Mouse (Mus musculus): ENCODE data around the gene Peg10. TPM values are rescaled to one million over a fixed set of nuclear protein-coding genes. Genes with fewer than 3 reads are reported as not detected.

The Peg10 gene
- total and polyA plus RNA-seq, 2 experiments from 2014 or later = 0.42 to 6.5 TPM

- no peak overlapping the region for H3K27ac ChIP-seq (ENCODE audit: low read depth)
- WGBS = 48% methylated on average over 8 of the region's 8 CpGs
Measured at GRCm38 (mm10) chr6:4731675-4732074, 15.4 kb upstream of the Peg10 start.

DNA sequence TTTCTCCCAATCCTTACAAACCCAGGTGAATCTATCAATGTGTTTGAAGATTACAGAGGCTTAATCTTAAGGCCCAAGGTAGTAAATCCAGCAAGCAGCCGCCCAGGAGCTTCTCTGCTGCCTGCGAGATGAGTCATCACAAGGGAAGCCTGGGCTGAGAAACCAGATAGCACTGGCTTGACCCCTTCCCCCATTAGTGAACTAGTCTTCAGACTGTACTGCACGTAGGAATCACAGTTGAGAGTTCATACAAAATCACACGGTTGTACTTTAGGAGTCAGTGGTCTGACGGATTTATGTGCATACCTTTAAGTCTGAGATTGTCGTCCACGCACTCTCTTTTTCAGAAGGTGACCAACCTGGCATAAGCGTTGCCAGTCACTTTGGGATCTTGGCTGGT is 13.9 kb upstream of the Peg10 start:
- WGBS = 44% methylated on average over 8 of the region's 8 CpGs
- Histone ChIP-seq H3K27me3 (ENCODE audit: control insufficient read depth, insufficient read depth, low read length) (no peaks in the 10 kb centered on the region), H3K9ac (replicated peaks; ENCODE audit: low read depth, low read length) (no peak overlapping the region), H3K4me2 (ENCODE audit: low read depth, low read length) (no peak overlapping the region), H3K4me1 (ENCODE audit: control insufficient read depth, insufficient read depth) (peaks cover 8% of the 10 kb centered on the region), H3K36me3 (replicated peaks; ENCODE audit: control insufficient read depth, insufficient read depth, low read length) (no peaks in the 10 kb centered on the region), H3K9me3 (replicated peaks; ENCODE audit: control insufficient read depth, low read length) (no peaks in the 10 kb centered on the region), H3K4me3 (ENCODE audit: low read depth, low read length) (no peak overlapping the region), H3K27ac (ENCODE audit: low read depth) (no peak overlapping the region)
- ATAC-seq (ENCODE audit: insufficient read depth, low read depth) (no peak), DNase-seq (ENCODE audit: low spot score) (peak; percentile 48)
- no peak for TF ChIP-seq EP300 (IDR thresholded peaks at IDR 0.05; ENCODE audit: low read depth)
- TF ChIP-seq CTCF (IDR thresholded peaks at IDR 0.05; ENCODE audit: low read depth) = no peak

More at GRCm38 (mm10) chr6:4731675-4732074, 15.4 kb upstream of the Peg10 start:
- Histone ChIP-seq H3K27me3 (ENCODE audit: control insufficient read depth, insufficient read depth, low read length) (no peaks in the 10 kb centered on the region), H3K9me3 (replicated peaks; ENCODE audit: control insufficient read depth, low read length) (no peaks in the 10 kb centered on the region), H3K9ac (replicated peaks; ENCODE audit: low read depth, low read length) (no peak overlapping the region), H3K4me2 (ENCODE audit: low read depth, low read length) (no peak overlapping the region), H3K4me3 (ENCODE audit: low read depth, low read length) (no peak overlapping the region), H3K36me3 (replicated peaks; ENCODE audit: control insufficient read depth, insufficient read depth, low read length) (no peaks in the 10 kb centered on the region), H3K4me1 (ENCODE audit: control insufficient read depth, insufficient read depth) (0 out of 2 replicates have a peak, but pooled peaks cover 4% of the 10 kb centered on the region)
- DNase-seq (ENCODE audit: low spot score) = no peak
- TF ChIP-seq CTCF (IDR thresholded peaks at IDR 0.05; ENCODE audit: low read depth) = no peak
- TF ChIP-seq EP300 (IDR thresholded peaks at IDR 0.05; ENCODE audit: low read depth) = no peak
- no peak for ATAC-seq (ENCODE audit: insufficient read depth, low read depth)

DNA sequence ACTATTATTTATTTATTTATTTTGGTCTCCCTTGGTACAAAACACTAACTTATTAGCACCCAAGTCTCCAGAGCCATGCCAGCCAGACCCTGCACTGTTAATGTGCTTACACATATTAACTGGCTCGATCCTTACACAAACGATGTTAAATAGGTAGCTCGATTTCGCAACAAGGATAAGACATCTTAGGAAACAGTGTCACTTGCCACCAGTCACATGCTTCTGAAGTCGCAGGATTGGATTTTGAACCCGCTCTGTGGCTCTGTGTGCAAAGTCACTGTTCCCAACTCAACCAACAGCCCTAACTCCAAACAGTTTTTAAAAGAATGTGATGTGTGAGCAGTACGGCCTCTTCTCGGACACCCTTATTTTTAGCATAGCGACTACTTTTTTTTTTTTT is 10.7 kb upstream of the Peg10 start:
- Histone ChIP-seq H3K4me2 (ENCODE audit: low read depth, low read length) (no peak overlapping the region), H3K27ac (ENCODE audit: low read depth) (no peak overlapping the region), H3K9ac (replicated peaks; ENCODE audit: low read depth, low read length) (no peak overlapping the region), H3K9me3 (replicated peaks; ENCODE audit: control insufficient read depth, low read length) (no peaks in the 10 kb centered on the region), H3K4me1 (ENCODE audit: control insufficient read depth, insufficient read depth) (peaks cover 20% of the 10 kb centered on the region), H3K4me3 (ENCODE audit: low read depth, low read length) (no peak overlapping the region), H3K27me3 (ENCODE audit: control insufficient read depth, insufficient read depth, low read length) (no peaks in the 10 kb centered on the region), H3K36me3 (replicated peaks; ENCODE audit: control insufficient read depth, insufficient read depth, low read length) (no peaks in the 10 kb centered on the region)
- TF ChIP-seq CTCF (IDR thresholded peaks at IDR 0.05; ENCODE audit: low read depth) (no peak), EP300 (IDR thresholded peaks at IDR 0.05; ENCODE audit: low read depth) (no peak)
- ATAC-seq (ENCODE audit: insufficient read depth, low read depth) (no peak), DNase-seq (ENCODE audit: low spot score) (no peak)
- 73% methylated on average over 9 of the region's 9 CpGs for WGBS

GRCm38 (mm10) chr6:4738034-4738629 is 9.0 kb upstream of the Peg10 start:
- H3K4me3 ChIP-seq (ENCODE audit: low read depth, low read length) = no peak overlapping the region

DNA sequence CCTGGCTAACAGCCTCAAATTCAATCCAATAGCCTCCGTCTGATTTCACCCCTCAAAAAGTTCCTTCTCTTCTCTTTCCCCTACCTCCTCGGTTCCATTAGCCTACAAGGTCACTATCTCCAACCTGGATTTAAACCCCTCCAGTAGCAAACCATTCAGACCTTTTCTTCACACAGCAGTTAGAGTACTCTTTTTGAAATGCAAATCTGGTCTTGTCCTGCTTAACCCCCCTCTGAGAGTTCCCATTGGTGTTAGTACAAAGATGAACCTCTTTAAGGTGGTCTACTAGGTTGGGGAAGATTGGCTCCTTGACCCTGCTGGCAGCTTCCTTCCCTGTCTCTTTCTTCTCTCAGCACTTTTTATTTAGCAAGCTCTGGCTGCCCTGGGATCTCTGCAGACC is 8.4 kb upstream of the Peg10 start:
- no peak overlapping the region for H3K4me2 ChIP-seq (ENCODE audit: low read depth, low read length)
- WGBS = 42% methylated on average over 2 of the region's 2 CpGs
- H3K9me3 ChIP-seq (replicated peaks; ENCODE audit: control insufficient read depth, low read length) = no peaks in the 10 kb centered on the region
- no peak for DNase-seq (ENCODE audit: low spot score)
- H3K9ac ChIP-seq (replicated peaks; ENCODE audit: low read depth, low read length) = no peak overlapping the region
- TF ChIP-seq EP300 (IDR thresholded peaks at IDR 0.05; ENCODE audit: low read depth) (no peak), CTCF (IDR thresholded peaks at IDR 0.05; ENCODE audit: low read depth) (no peak)
- H3K27ac ChIP-seq (ENCODE audit: low read depth) = no peak overlapping the region
- no peak overlapping the region for H3K4me3 ChIP-seq (ENCODE audit: low read depth, low read length)
- H3K36me3 ChIP-seq (replicated peaks; ENCODE audit: control insufficient read depth, insufficient read depth, low read length) = no peaks in the 10 kb centered on the region
- peaks cover 16% of the 10 kb centered on the region for H3K4me1 ChIP-seq (ENCODE audit: control insufficient read depth, insufficient read depth)
- H3K27me3 ChIP-seq (ENCODE audit: control insufficient read depth, insufficient read depth, low read length) = no peaks in the 10 kb centered on the region
- ATAC-seq (ENCODE audit: insufficient read depth, low read depth) = no peak

More at GRCm38 (mm10) chr6:4738034-4738629, 9.0 kb upstream of the Peg10 start:
- no peaks in the 10 kb centered on the region for H3K27me3 ChIP-seq (ENCODE audit: control insufficient read depth, insufficient read depth, low read length)
- TF ChIP-seq CTCF (IDR thresholded peaks at IDR 0.05; ENCODE audit: low read depth) (no peak), EP300 (IDR thresholded peaks at IDR 0.05; ENCODE audit: low read depth) (no peak)
- WGBS = 41% methylated on average over 11 of the region's 11 CpGs
- H3K36me3 ChIP-seq (replicated peaks; ENCODE audit: control insufficient read depth, insufficient read depth, low read length) = no peaks in the 10 kb centered on the region
- H3K4me1 ChIP-seq (ENCODE audit: control insufficient read depth, insufficient read depth) = peaks cover 16% of the 10 kb centered on the region
- DNase-seq (ENCODE audit: low spot score) (no peak), ATAC-seq (ENCODE audit: insufficient read depth, low read depth) (no peak)
- H3K27ac ChIP-seq (ENCODE audit: low read depth) = no peak overlapping the region
- H3K9me3 ChIP-seq (replicated peaks; ENCODE audit: control insufficient read depth, low read length) = no peaks in the 10 kb centered on the region
- H3K4me2 ChIP-seq (ENCODE audit: low read depth, low read length) = no peak overlapping the region
- H3K9ac ChIP-seq (replicated peaks; ENCODE audit: low read depth, low read length) = no peak overlapping the region

All from heart, postnatal 0 days (tissue).